Mouse (Mus musculus) cerebellum, adult (tissue): ENCODE data around the gene Aif1.
"Not testable (repeated sequence)": the region's sequence is repeated elsewhere in the genome, so short reads cannot be mapped to it uniquely, and the experiment has no call there.

Source experiments
- ATAC-seq: cut with Nextera tagmentation; 2 replicates; pipeline ENCODE4 v1.9.2; 2017; ENCODE audit warnings: mild to moderate bottlenecking, moderate library complexity, mixed read lengths; ENCODE audit not compliant: insufficient number of reproducible peaks, low FRiP score, low TSS enrichment

The Aif1 gene

DNA sequence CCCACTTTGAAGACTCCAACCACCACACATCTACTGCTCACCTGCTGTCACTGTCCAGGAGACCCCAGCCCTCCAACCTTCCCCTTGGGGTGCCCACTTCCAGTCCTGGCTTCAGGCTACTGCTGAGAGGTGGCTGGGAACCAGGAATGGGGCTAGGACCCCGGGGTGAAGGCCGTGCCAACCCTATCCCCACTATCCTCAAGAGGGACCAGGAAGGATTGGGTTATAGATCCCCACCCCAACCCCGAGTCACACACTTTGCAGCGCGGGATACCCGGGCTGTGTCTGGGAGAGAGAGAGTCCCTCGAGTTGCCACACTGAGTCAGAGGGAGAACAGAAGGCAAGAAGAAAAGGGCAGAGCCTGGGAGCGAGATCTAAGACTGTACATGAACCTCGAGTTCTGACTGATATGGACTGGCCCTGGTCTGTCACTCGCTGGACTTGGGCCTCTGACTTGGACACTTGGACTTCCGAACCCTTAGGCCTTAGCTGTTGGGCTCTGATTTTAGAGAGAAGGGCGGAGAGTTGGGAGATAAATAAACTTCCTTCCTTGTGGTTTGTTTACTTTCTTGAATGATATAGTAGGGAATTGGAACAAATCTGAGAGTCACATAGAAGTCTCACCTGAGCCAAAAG, 51.5 kb downstream of the Aif1 start:
- ATAC-seq: not testable (repeated sequence)

DNA sequence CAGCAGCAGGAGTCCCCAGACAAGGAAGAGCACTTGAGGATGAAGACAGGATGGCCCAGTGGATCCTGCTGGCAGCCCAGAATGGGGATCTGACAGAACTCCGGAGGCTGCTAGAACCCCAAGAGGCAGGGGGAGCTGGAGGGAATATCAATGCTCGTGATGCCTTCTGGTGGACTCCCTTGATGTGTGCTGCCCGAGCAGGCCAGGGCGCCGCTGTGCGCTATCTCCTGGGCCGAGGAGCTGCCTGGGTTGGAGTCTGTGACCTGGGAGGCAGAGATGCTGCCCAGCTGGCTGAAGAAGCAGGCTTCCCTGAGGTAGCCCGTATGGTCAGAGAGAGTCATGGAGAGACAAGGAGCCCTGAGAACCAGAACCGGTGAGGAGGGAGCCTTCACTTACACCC, 52.6 kb downstream of the Aif1 start:
- not testable (repeated sequence) for ATAC-seq

DNA sequence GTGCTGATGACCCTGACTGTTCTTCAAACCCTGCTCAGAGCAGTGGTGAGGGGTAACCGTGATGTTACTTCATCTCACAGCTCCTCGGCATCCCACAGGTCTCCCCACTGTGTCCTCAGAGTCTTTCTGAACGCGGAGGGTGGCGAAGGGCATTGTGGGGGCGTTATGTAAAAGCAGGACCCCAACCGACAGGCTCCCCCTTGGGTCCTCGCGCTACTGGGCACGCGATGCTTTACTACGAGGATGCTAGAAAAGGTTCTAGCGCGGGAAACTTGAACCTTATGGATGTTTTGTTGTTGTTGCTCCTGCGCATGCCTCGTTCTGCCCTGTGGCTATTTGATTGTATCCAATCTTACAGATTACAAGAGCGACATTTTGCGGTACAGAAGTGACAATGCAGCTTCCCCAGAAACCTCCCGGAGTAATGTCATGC, 54.0 kb downstream of the Aif1 start, which contains the start of gene Csnk2b:
Csnk2b (minus strand) TSS at position 183 of the 433 bp plus-strand sequence.
- ATAC-seq: peak; percentile 7; the same call in 1 of the 2 replicates

DNA sequence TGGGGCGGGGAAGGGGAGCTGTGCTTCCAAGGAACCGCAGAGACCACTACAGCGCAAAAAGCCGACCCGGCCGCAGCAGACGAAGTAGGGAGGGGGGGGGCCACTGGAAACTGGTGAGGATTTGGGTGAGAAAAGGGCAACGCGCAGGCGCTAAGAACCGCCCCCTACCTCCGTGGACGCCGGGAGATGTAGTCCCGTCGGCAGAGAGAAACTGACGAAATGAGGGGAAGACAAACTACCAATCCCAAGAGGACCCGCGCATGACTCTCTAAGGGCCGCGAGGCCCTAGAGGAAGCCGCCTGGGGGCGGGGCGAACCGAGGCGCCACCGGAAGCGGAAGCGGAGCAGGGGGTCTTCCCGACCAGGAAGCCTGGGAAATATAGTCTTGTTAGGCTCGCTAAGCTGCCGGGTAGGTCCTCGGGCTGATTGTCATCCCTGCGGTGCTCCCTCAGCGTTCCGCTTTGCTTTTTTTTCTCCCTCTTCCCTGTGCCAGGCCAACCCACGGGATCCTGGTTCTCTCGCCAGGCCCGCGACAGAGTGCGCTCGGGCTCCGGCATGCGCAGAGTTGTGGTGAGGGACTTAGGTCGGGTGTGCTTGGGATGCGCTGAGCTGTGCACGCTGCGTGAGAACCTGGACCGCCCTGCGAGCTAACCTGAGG, 54.6 kb downstream of the Aif1 start, which contains the start of gene Gpank1:
Gpank1 (plus strand) TSS at position 313 of the 657 bp plus-strand sequence.
- peak; percentile 91 for ATAC-seq
